Mouse (Mus musculus) right cerebral cortex, postnatal 36 days (tissue): ENCODE results near the gene Sec16a.

Source experiments
- DNase-seq, 2 experiments: peaks; one replicate each; pipeline ENCODE4 v3.0.0; 2022; ENCODE audit warnings: low spot score in 2 of 2, mixed read lengths in 1 of 2

Gene Sec16a

GRCm38 (mm10) chr2:26474789-26475504, 29.9 kb upstream of the Sec16a start:
- DNase-seq: no peak

GRCm38 (mm10) chr2:26472312-26473090, 27.5 kb upstream of the Sec16a start:
- DNase-seq: no peak

DNA sequence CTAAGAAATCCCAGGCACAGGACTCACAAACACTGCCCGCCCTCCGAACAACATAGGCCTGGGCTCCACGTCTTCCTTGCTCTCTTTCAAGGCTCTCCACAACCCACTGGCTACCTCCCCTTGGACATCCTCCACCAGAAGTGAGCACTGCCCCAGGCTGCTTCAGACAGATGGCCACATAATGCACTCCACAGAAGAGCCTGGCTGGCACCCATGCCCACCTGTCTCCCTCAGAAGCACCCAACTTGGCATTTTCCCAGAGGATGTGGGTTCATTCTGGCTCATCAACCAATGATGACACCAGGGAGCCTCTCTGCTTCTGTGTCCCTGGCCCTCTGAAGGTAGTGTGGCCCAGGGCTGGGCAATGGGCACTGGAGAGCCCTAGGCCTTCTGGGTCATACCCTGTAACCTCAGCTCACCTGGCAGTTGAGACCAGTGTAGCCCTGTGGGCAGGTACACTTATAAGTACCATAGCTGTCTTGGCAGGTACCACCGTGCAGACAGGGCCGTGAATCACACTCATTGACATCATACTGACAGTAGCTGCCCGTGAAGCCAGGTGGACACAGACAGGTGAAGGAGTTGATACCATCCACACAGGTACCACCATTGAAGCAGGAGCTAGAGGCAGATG, 26.8 kb upstream of the Sec16a start:
- no peak for DNase-seq

GRCm38 (mm10) chr2:26470967-26471366, 26.0 kb upstream of the Sec16a start:
- no peak for DNase-seq

GRCm38 (mm10) chr2:26468376-26468775, 23.4 kb upstream of the Sec16a start:
- no peak for DNase-seq

- no peak for DNase-seq
Observed at GRCm38 (mm10) chr2:26463412-26463811, 18.4 kb upstream of the Sec16a start.

- no peak for DNase-seq
Observed at GRCm38 (mm10) chr2:26462980-26463379, 18.0 kb upstream of the Sec16a start.

DNA sequence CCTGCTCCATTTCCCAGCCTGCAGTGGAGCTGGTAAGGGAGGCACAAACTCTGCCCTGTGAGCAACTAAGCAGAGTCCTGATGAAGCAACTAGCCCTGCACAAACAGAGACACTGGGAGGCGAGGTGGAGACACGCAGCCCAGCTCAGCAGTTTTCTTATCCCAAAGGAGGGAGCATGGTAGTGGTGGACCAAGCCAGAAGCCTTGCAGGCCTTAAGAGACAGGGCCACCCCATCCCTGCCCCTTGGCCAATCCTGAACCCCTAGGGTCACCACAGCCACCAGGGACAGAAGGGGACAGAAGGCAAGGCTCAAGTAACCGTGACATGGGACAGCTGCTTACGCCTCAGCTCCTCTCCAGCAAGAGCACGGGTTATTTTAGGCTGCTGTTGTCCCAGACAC, 16.7 kb upstream of the Sec16a start:
- no peak for DNase-seq

- DNase-seq: no peak
Observed at GRCm38 (mm10) chr2:26460837-26461236, 15.8 kb upstream of the Sec16a start.

- DNase-seq: no peak
Observed at GRCm38 (mm10) chr2:26460097-26460646, 15.2 kb upstream of the Sec16a start.

- no peak for DNase-seq
Observed at GRCm38 (mm10) chr2:26459478-26459877, 14.5 kb upstream of the Sec16a start.

DNA sequence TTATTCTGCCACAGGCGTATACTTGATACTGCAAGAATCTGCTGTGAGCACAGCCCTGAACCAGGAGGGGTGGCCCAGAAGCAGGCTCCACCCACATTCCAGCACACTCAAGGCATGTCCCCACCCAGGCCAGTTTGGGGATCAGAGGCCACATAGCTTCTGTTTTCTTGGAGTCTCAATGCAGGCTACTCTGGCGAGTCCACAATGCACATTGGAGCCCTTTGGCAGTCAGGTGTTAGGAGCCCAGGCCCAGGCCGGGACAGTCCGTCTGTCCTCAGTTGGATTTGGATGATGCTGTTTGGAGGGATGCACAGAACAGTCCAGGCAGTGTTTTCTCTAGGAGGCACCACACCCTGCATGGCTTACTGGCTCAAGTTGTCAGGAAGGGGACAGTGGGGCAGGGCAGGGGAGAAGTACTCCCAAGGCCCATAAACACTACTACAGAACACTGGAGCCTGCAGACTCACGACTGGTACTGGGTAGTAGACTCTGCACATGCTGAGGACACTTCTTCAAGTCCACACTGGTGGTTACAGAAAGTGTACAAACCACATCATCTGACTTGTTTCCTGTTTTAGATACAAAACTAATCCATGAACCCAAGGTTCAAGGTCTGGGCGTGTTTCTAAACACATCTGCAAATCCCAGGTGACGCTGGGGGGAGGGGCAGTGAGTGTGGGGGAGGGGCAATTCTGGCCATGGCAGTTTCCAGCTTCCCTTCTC, 13.5 kb upstream of the Sec16a start:
- no peak for DNase-seq

DNA sequence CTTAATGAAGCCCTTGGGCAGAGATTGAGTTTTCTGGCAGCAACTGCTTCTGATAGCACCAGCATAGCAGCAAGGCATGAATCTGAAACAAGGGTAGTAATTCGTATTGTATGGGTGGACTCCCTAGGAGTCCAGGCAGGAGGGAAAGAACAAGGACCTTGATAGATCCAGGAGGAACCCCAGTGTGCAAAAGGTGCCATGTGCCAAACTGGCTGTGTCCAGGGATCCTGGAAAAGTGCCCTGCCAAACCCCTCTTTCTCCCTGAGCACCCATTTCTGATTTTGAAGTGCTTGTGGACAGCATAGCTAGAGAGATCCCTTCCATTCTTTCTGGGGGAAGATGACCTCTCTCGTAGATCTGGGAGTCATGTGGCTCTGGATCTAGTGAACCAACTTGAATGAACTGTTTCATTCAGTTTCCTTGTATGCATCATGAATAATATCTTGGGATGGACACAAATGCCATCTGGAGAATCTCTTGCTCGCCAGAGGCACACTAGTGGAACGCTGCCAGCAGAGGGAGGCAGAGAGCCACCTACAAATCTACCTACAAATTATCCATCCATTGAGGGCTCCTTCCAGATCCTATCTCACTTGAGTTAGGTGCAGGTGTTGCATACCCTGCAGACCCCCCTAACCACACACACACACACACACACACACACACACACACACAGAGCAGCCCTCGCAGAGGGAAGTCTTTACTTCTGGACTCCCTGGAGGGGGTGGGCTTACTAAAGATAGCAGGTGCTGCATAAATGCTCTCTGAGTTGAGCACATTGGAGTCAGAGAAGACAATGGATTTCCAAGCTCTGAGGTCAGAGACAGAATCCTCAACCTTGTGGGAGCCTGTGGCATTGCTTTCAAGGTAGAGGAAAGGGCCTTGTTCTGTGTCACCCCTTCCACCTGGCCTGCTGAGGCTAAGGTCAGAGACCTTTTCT, 4.4 kb upstream of the Sec16a start:
- peak; percentile 65 to 67 for DNase-seq

DNA sequence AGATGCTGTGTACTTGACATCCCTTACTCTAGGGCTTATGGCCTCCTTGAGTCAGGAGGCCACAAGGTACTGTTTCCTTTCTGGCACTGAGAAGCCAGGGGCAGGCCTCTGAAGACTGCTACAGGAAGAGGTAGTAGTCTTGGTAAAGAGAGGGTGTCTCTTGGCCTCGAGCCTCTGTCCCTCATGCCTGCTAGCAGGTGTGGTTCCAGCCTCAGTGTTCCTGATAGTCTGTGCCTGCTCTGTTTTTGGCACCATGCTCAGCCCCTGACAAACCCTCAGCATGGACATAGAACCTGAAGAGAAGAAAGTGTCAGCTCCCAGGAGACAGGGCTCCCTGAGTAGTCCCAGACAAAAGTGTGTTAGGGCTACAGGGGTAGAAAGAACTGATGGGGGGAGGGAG, 2.4 kb upstream of the Sec16a start:
- DNase-seq: no peak

DNA sequence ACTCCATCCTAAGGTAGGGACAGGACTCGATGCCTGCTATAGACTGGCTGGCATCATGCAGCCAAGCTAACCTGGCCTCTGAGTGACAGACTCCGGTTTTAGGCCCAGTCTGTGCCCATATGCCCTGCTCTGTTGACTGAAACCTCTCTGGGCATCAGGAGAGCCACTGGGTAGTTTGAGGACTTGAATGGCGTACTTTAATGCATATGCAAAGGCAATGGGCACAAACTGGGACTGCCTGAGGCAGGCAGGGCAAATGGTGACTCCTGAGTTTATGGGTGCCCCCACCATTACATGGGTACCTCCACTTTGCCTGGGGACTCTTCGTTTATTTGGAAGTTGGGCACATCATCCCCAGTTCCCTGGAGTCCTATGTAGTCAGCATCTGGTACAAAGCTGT, 1.7 kb upstream of the Sec16a start:
- no peak for DNase-seq

GRCm38 (mm10) chr2:26445666-26446445, 840 bp upstream of the Sec16a start:
- DNase-seq: peak; percentile 94 to 95

- DNase-seq: no peak
Observed at GRCm38 (mm10) chr2:26444368-26444767, 648 bp downstream of the Sec16a start.

GRCm38 (mm10) chr2:26443876-26444275, 1.1 kb downstream of the Sec16a start:
- DNase-seq: no peak

DNA sequence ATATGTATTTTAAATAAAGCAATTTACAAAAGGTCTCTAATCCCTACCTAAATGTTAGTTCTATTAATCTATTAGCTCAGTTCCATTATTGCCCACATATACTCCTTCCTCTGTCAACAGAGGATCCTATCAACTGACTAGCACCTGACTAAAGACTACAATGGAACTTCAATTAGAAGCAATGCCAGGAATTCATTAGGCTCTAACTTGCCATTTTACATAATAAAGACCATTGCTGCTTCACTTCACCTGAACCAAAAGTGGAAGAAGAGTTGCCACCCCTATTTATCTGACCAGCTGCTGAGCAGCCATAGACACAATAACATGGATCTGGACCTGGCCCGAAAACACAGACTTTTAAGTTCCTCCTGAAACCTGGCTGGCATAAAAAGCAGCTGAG, 2.2 kb downstream of the Sec16a start:
- DNase-seq: no peak

DNA sequence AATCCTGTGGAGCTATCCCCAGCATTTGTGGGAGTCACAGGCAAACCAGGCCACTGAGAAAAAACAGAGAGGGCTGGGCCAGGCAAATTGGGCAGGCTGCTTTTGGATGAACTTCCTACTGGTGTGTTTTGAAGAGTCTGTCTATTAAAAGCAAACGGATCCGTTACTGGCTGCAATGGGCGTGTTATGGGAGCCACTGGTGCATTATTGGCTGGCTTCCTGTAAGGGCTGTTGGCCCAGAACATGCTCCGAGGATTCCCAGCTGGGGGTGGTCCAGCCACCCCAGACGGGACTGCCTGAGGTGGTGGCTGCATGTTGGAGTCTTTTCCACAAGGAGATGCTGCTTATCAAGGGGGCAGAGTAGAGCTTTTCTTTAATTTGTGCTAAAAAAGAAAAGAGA, 3.3 kb downstream of the Sec16a start:
- no peak for DNase-seq
